Mouse (Mus musculus) cortical plate, adult 2 months (tissue): ENCODE data around the gene Fbf1. TPM values are rescaled to one million over a fixed set of nuclear protein-coding genes. Genes with fewer than 3 reads are reported as not detected.
"Not testable (repeated sequence)": the region's sequence is repeated elsewhere in the genome, so short reads cannot be mapped to it uniquely, and the experiment has no call there.

ENCODE experiments used
- H3K27ac ChIP-seq: fragments of 200-500 bp; 2 replicates; pipeline ENCODE4 v1.5.1; 2012; ENCODE audit warnings: low read length, control low read depth, inconsistent platforms; ENCODE audit not compliant: insufficient read depth
- H3K4me1 ChIP-seq: fragments of 200-500 bp; 2 replicates; pipeline ENCODE4 v1.6.1; 2011; ENCODE audit warnings: low read length; ENCODE audit not compliant: control insufficient read depth, insufficient read depth
- H3K4me3 ChIP-seq: fragments of 200-500 bp; 2 replicates; pipeline ENCODE4 v1.5.1; 2011; ENCODE audit warnings: mild to moderate bottlenecking, low read length, control low read depth; ENCODE audit not compliant: insufficient read depth
- CTCF ChIP-seq: fragments of 200-500 bp; IDR thresholded peaks from 2 replicates; pipeline ENCODE4 v1.5.1; 2011; ENCODE audit warnings: mild to moderate bottlenecking, control low read depth, low read length; ENCODE audit not compliant: insufficient read depth; ENCODE audit errors: extremely low read depth
- POLR2A ChIP-seq: fragments of 200-500 bp; IDR thresholded peaks from 2 replicates; pipeline ENCODE4 v1.6.1; 2011; ENCODE audit warnings: mild to moderate bottlenecking, low read length, control low read depth; ENCODE audit not compliant: insufficient read depth; ENCODE audit errors: extremely low read depth
- polyA plus RNA-seq: library from polyadenylated mRNA; depleted of rRNA; stranded (reverse); fragments of >200 nt; gene quantifications from 2 replicates; pipeline ENCODE4 v1.2.3, GENCODE M21; 2012

Fbf1 gene
- polyA plus RNA-seq, 1 experiment: 103 TPM

GRCm38 (mm10) chr11:116130488-116131205 lies 37.3 kb downstream of the Fbf1 start, which contains the start of gene Trim65:
TSS of gene Trim65 (minus strand) at chr11:116131128.
- Histone ChIP-seq H3K4me1 (peaks cover 4% of the 10 kb centered on the region), H3K4me3 (peak within 1 kb of the TSS; percentile 56), H3K27ac (peak within 1 kb of the TSS; percentile 78)
- TF ChIP-seq CTCF (peak; percentile 65), POLR2A (peak; percentile 71)

DNA sequence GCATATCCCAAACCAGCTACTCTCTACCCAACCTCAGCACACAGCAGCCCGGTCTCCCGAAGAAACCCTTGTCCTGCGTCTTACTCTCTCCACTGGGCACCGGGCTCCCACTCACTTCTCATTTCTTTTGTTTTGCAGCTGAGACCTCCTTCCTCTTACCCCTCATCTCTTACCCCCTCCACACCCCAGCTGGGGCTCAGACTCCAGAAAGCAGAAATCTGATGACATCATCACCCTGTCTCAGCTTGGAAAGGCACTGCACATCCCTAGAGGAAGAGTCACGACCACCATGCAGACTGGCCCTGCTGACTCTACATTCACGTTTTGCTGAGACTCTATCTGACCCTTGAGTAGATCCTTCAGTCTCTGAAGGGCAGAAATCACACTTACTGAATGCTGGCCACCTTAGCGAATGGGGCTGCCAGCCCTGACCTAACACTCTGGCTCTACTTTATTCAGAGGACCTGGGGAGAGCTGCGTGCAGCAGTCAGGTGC lies 37.9 kb downstream of the Fbf1 start:
- Histone ChIP-seq H3K4me3 (peak overlapping the region; percentile 56), H3K27ac (peak overlapping the region; percentile 30; the same call in 1 of the 2 replicates), H3K4me1 (peaks cover 4% of the 10 kb centered on the region)
- TF ChIP-seq POLR2A (no peak), CTCF (no peak)

GRCm38 (mm10) chr11:116129091-116129790 lies 38.7 kb downstream of the Fbf1 start:
- no peak for TF ChIP-seq CTCF
- Histone ChIP-seq H3K27ac (no peak overlapping the region), H3K4me1 (peaks cover 4% of the 10 kb centered on the region), H3K4me3 (no peak overlapping the region)

DNA sequence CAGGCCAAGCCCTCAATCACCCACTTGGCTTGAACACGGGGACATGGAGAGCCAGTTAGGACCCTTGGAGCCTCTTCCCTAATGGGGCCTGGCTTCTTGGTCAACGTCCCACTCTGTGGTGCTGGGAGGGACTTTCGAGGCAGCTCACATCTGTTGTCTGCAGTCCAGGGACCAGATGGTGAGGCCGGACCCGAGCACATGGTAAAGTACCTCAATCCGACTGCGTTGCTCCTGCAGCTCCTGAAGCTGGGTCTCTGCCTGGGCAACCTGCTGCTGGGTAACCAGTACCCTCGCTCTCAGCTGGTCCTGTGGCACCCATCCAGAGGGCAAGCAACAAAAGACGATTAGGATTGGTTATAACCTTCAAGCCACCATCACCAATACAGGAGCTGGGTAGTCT lies 40.0 kb downstream of the Fbf1 start:
- TF ChIP-seq POLR2A (no peak), CTCF (no peak)
- H3K27ac ChIP-seq: no peak overlapping the region
- no peak overlapping the region for H3K4me3 ChIP-seq
- H3K4me1 ChIP-seq: peaks cover 4% of the 10 kb centered on the region

- Histone ChIP-seq H3K4me1 (peaks cover 4% of the 10 kb centered on the region), H3K27ac (no peak within 1 kb of the TSS), H3K4me3 (no peak within 1 kb of the TSS)
- TF ChIP-seq POLR2A: no peak
- TF ChIP-seq CTCF: no peak
These were observed 40.6 kb downstream of the Fbf1 start, which contains the start of gene Trim47 for GRCm38 (mm10) chr11:116127156-116127980. TSS of gene Trim47 (minus strand) at chr11:116127210.

GRCm38 (mm10) chr11:116126261-116126660 lies 41.7 kb downstream of the Fbf1 start:
- TF ChIP-seq CTCF: no peak
- TF ChIP-seq POLR2A: no peak
- Histone ChIP-seq H3K4me3 (no peak overlapping the region), H3K27ac (no peak overlapping the region), H3K4me1 (peaks cover 4% of the 10 kb centered on the region)

- H3K4me3 ChIP-seq, H3K4me1 ChIP-seq, H3K27ac ChIP-seq: not testable (repeated sequence)
These were observed 46.2 kb downstream of the Fbf1 start for GRCm38 (mm10) chr11:116121731-116122245.

- H3K4me1 ChIP-seq: no peaks in the 10 kb centered on the region
- H3K27ac ChIP-seq: no peak overlapping the region
- no peak for TF ChIP-seq CTCF
- TF ChIP-seq POLR2A: no peak
- no peak overlapping the region for H3K4me3 ChIP-seq
These were observed 50.1 kb downstream of the Fbf1 start for GRCm38 (mm10) chr11:116117819-116118218.

GRCm38 (mm10) chr11:116117241-116117640 lies 50.7 kb downstream of the Fbf1 start:
- Histone ChIP-seq H3K4me3 (no peak overlapping the region), H3K27ac (no peak overlapping the region), H3K4me1 (no peaks in the 10 kb centered on the region)
- no peak for TF ChIP-seq CTCF
- no peak for TF ChIP-seq POLR2A
